Mouse (Mus musculus): Measurements from ENCODE around the gene 1700010I14Rik.

1700010I14Rik gene

GRCm38 (mm10) chr17:9023198-9023942 lies 35.2 kb downstream of the 1700010I14Rik start:
- in situ Hi-C loops (cut with MboI, MseI): no loop called here

DNA sequence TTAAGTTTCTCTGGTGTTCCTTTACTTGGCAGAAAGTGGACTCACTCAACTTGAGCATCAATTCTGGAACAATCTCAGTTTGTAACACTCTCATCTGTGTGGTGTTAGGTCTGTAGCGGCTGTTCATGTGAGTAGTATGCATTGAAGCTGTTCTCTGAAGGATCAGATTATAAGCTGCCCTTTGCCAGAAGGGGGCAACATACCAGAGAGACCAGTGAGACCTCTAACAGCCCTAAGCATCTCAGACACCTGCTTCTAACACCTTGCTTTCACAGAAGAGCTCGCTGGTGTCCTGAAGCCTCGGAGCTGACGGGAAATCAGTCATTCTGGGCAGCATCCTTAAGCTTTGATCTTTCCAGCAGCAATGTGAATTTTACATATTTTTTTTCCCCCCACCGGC lies 42.0 kb downstream of the 1700010I14Rik start:
- in situ Hi-C loops (cut with MboI, MseI): no loop called here

DNA sequence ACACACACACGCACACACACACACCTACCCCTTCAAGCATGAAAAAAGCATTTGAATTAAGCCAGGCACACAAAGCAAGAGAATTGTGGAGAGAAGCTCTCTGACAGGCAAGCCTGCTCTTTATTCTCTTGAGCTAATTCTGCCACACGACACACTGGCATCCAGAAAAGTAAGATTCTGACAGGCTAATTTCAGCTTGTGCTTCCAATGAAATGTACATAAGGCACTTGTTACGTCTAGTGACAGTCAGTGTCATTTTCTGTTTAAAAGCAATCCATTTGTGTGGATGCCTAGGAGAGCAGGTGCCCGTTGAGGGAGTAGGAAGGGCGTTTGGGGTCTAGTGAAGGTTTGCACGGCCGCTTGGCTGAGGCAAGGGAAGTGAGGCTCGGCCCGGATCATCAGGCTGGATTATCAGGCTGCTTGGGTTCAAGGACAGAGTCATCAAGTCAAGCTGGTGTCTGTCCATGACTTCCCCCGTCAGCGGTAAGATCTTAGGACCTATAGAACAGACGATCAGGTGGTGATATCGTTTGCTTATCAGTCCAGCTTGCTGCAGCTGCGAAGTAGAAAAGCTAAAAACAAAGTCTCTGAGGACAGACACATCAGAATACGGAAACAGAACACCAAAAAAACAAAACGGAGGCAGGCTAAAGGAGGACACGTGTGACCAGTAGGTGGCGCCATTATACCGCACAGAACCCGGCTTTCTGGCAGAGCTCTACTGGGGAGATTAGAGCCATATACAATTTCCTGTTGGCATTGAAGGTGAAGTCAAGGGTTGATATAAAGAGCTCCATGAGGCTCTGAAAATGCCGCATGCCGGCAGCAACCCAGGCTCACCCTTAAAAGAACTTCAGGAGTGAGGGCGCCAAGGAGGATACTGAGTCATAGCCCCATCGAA lies 43.4 kb downstream of the 1700010I14Rik start:
- in situ Hi-C loops (cut with MboI, MseI): no loop called here

DNA sequence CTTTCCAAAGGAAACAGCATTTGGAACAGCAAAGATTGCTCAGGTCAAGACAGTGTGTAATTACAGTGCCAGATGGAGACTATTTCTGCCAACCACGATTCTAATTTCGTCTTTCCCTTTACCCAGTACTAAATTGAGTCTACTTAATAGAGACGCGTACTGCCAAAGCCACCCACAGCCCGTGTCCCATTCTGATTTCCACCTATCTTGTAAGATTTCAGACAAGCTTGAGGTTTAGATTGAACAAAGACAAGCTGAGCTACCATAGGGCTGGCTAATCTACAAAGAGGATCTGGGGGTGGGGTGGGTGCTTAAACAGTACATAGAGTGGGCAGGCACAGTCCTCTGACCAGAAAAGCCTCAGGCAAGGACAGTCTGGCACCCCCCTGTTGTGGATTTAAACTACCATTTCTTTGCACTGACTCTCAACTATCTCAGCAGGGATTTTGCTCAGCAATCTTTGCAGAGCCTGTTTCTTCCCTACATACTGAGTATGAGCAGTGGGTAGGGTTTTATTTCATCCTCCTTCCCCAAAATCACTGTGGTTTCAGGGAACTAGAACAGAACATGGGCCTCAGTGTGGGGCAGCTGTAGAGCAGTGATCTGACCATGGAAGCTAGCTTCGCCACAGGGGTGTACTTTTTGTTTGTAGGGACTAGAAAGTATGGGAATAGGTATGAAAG lies 44.4 kb downstream of the 1700010I14Rik start:
- in situ Hi-C loops (cut with MboI, MseI): no loop called here

GRCm38 (mm10) chr17:9033511-9033910 lies 45.4 kb downstream of the 1700010I14Rik start:
- in situ Hi-C loops (cut with MboI, MseI): no loop called here

DNA sequence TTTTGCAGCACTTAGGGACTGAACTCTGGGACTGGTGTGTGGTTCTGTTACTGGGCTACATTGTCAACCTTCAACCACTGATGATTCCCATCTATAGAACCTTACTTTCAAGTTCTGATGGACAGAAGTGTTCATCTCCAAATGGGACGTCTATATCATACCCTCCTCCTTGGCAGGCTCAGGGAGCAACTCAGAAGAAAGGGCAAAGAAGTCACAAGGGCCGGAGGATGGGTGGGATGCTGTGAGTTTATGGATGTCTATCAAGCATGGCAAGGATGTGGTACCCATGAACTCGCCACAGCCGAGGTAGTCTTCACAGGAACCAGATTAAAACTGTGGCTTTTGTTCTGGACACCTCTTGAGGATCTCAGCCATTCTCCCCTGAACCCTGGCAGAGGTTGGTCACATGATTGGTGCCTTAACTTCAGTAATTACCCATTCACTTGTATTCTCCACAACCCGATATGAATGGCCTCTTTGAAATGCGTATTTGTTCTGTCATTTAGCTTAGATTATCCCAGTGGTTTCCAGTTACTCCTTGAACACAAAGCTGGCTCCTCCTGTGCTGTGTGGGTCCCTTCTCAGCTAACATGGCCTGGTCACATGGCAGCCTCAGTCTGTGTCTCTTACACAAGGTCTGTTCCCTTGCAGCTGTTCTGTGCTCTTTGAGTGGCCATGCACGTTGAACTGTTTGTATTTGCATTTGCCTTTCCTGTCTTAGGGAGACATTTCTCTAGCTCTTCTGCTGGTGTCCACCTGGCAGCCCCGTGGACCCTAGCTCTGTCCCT lies 47.6 kb downstream of the 1700010I14Rik start:
- in situ Hi-C loops (cut with MboI, MseI): no loop called here

GRCm38 (mm10) chr17:9042723-9043122 lies 54.6 kb downstream of the 1700010I14Rik start:
- in situ Hi-C loops (cut with MboI, MseI): no loop called here

DNA sequence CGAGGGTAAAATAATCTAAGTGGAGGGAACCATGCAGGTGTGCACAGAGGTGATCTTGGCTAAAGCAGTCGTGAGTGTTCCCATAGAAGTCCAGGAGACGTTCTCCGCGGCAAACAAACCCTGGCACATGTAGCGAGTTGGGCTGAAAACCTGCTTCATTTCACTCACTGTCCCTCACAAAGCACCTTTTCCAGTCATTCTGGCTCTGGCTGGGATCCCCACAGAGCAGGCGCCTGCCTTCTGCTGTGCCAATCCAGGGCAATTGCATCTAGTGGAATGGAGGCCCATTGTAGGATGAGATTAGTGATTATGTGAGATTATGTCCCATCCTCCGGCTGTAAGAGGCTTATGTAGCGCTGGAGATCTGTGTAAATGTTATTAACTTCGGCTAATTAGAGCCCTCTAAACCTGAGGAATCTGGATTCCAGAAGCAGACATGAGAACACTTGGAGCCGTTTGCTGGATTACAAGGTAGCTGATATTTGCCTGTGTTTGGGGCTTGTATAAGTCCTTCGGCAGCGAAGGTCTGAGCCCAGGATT lies 64.4 kb downstream of the 1700010I14Rik start:
- in situ Hi-C loops (cut with MboI, MseI): no loop called here

DNA sequence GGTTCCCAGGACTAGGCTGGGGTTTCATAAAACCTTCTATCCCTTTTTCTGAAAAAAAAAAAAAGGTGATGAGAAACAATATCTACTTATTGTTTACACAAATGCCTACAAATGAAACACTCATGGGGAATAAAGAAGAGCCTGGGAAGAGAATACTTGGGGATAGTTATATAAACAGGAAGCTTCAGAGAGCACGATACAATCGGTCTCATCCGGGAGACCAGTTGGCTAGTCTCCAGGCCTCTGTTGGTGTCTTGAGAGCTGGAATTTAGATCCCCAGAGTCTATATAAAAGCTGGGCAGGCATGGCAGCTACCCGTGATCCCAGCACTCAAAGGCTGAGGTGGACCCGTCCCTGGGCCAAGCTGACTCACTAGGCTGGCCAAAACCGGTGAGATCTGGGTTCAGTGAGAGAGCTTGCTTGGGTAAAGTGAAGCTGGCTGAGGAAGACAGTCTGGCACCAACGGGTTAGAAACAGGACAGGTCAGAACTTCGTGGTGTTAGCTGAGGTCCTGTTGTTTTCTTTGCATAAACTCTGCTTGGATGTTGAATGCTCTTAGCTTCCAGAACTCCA lies 71.3 kb downstream of the 1700010I14Rik start:
- in situ Hi-C loops (cut with MboI, MseI): no loop called here

Data from regulatory T cell (primary cell).